Mouse (Mus musculus) colon, adult 2 months (tissue): ENCODE measurements around the gene Mrgprx2. TPM values are rescaled to one million over a fixed set of nuclear protein-coding genes. Genes with fewer than 3 reads are reported as not detected.

Source experiments
- polyA plus RNA-seq: library from polyadenylated mRNA; depleted of rRNA; stranded (reverse); fragments of >200 nt; gene quantifications from 2 replicates; pipeline ENCODE4 v1.2.3, GENCODE M21; 2012; rRNA removed

The Mrgprx2 gene
- not detected in 2 replicates for polyA plus RNA-seq

GRCm38 (mm10) chr7:48499221-48499620, at the start of gene Mrgprx2:
Gene Mrgprx2, minus strand, starts transcription at chr7:48499321.

GRCm38 (mm10) chr7:48456242-48456641, 42.9 kb downstream of the Mrgprx2 start, which contains the start of gene Mrgprb1:
Gene Mrgprb1, minus strand, starts transcription at chr7:48456342.

Other genes with a start within 250 kb of the Mrgprx2 start
- gene Mrgprb8, start 110.8 kb downstream of the Mrgprx2 start, polyA plus RNA-seq, result not detected in 2 replicates
- gene Mrgprb1, start 43.0 kb downstream of the Mrgprx2 start, polyA plus RNA-seq, result not detected in 2 replicates
- not detected in 2 replicates for gene Mrgprb2, start 58.8 kb upstream of the Mrgprx2 start, polyA plus RNA-seq
- gene Mrgprb3, start 144.5 kb upstream of the Mrgprx2 start, polyA plus RNA-seq, result not detected in 2 replicates